Mouse (Mus musculus): ENCODE results near the gene Ccr1.

Gene Ccr1

DNA sequence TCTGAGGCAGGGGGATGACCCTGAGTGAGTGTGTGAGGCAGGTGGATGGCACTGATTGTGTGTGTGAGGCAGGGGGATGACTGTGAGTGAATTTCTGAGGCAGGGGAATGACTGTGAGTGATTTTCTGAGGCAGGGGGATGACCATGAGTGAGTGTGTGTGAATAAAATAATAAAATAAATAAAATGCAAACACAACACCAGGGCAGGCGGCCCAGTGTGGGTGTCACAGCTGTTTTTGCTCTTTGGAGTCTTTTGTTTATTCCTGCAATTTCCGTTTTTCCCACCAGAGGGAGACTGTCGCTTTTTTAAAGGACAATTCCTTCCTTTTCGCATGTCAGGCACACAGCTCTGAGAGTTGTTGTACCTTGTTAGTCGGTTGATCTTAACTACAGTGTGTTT is 42.5 kb downstream of the Ccr1 start:
- DNase-seq: peak; percentile 63

DNA sequence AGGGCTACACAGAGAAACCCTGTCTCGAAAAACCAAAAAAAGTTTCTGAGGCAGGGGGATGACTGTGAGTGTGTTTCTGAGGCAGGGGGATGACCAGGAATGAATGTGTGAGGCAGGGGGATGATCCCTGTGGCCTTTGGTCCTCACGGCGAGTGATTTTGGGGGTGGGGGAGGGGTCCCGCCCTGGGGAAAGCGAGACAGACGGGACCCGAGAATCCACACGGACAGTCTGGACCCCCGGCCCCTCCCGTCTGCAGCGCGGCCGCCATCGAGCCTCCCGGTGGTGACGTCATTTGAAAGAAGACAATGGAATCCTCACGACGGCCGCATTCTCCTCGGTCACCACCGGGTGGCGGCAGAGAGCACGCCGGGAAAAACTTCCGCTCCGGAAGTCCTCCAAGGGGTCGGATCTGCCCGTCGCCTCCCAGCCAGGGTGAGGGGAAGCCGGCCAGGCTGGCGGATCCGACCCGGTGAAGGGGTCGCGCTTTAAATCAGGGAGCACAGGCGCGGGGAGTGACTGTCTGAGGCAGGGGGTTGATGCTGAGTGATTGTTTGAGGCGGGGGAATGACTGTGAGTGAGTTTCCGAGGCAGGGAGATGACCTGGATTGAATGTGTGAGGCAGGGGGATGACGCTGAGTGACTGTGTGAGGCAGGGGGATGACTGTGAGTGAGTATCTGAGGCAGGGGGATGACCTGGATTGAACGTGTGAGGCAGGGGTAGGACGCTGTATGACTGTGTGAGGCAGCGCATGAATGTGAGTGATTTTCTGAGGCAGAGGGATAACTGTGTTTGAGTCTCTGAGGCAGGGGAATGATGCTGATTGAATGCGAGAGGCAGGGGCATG is 43.2 kb downstream of the Ccr1 start:
- DNase-seq: peak; percentile 88

DNA sequence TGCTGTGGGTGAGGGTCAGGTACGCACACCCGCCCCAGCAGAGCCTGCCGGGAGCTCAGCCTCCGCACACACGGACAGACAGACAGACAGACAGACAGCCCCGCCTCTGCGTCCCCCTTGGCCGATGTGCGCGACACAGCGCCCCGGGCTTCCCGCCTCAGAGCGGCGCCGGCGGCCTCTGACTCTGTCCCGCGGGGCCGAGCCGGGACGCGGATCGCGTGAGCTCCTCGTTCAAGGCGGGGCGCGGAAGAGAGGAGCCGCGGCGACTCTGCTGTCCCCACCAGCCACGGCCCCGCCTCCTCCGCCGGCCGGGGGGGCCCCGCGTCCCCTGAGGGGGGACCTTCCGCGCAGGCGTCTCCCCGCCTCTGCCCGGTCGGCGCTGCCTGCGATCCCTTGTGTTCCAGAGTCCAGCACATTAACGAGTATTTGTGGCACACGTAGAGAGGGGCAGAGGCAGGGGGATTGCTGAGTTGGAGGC is 43.9 kb downstream of the Ccr1 start:
- DNase-seq: peak; percentile 90

DNA sequence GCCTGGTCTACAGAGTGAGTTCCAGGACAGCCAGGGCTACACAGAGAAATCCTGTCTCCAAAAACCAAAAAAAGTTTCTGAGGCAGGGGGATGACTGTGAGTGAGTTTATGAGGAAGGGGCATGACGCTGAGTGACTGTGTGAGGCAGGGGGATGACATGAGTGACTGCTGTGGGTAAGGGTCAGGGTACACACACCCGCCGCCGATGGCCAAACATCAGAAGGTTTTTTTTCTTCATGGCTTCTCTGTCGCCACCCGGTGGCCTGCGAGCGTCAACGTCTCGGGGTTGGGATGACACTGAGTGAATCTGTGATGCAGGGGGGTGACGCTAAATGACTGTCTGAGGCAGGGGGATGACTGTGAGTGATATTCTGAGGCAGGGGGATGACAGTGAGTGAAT is 44.5 kb downstream of the Ccr1 start:
- DNase-seq: peak; percentile 90

DNA sequence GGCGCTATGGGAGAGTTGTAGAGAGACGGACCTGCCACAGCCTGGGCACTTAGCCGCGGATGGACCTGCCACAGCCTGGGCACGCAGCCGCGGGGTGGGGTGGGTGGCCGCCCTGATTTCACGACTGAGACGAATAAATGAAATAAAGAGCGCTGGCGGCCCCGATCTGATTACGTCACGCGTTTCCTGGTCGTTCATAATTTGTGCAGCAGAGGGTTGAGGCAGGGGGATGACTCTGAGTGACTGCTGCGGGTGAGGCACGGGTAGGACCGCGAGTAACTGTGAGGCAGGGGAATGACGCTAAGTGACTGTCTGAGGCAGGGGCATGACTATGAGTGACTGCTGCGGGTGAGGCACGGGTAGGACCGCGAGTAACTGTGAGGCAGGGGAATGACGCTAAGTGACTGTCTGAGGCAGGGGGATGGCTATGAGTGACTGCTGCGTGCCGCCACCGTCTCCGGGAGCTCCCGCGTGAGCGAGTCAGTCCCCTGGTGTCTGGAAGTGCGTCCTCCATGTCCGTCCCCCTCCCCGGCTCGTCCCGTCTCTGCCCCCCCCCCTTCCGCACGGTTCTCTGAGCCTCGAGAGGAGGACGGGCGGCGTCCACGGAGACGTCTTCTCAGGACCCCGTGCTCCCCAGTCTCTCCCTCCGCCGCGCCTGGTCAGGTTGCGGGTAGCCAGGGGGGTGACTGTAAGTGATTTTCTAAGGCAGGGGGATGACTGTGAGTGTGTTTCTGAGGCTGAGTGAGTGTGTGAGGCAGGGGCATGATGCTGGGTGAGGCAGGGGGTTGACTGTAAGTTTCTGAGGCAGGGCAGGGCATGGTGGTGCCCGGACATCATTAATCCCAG is 45.1 kb downstream of the Ccr1 start:
- DNase-seq: peak; percentile 76
